Mouse (Mus musculus) hindbrain, embryonic 10.5 days (tissue): Measurements from ENCODE around the gene Kmt2c. TPM values are rescaled to one million over a fixed set of nuclear protein-coding genes. Genes with fewer than 3 reads are reported as not detected.

Experiments used
- DNase-seq: peaks from one replicate; pipeline ENCODE4 v3.0.0-alpha.2; 2017; ENCODE audit warnings: low spot score
- H3K27ac ChIP-seq: fragments of 300-500 bp; sonication (generic); 2 replicates; pipeline ENCODE4 v1.5.1; 2016; ENCODE audit warnings: mild to moderate bottlenecking, moderate library complexity
- H3K27me3 ChIP-seq: fragments of 300-500 bp; sonication (generic); 2 replicates; pipeline ENCODE4 v1.6.1; 2016; ENCODE audit warnings: mild to moderate bottlenecking; ENCODE audit not compliant: poor library complexity, insufficient read depth, severe bottlenecking
- H3K36me3 ChIP-seq: fragments of 300-500 bp; sonication (generic); 2 replicates; pipeline ENCODE4 v1.6.1; 2016; ENCODE audit warnings: mild to moderate bottlenecking, moderate library complexity
- H3K4me1 ChIP-seq: fragments of 300-500 bp; sonication (generic); replicated peaks from 2 replicates; pipeline ENCODE4 v1.6.1; 2016; ENCODE audit warnings: mild to moderate bottlenecking
- H3K4me3 ChIP-seq: fragments of 300-500 bp; sonication (generic); 2 replicates; pipeline ENCODE4 v1.5.1; 2016; ENCODE audit warnings: mild to moderate bottlenecking, moderate library complexity
- H3K9me3 ChIP-seq: fragments of 300-500 bp; sonication (generic); 2 replicates; pipeline ENCODE4 v1.6.1; 2016; ENCODE audit warnings: mild to moderate bottlenecking, moderate library complexity
- WGBS: fragments of 180-500 bp; shearing (Covaris S2); methylation state at CpG from one replicate; pipeline ENCODE4 v1.1.7; 2016; 5-methylcytosine and 5-hydroxymethylcytosine counted together
- polyA plus RNA-seq: library from polyadenylated mRNA; unstranded; fragments of >200 nt; fragmentation: Nextera tagmentation; extraction: Ambion mirVana; gene quantifications from 2 replicates; pipeline ENCODE4 v1.2.1, GENCODE M21; 2016

The Kmt2c gene
- polyA plus RNA-seq, 1 experiment from 2014 or later = 12.2 TPM

DNA sequence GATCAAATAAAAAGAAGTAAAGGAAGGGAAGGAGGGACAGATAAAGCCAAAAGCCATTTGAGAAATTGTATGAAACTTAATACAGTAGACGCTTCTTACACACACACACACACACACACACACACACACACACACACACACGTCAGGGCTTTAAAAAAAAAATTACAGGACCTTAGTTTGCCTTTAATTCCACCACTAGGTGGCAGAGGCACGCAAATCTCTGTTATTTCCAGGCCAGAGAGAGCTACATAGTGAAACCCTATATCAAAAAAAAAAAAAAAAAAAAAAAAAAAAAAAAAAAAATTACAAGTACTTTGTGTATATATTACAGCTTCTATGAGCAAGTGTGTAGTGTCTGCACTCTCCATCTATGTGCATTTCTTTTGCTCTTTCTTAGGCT lies 62.5 kb downstream of the Kmt2c start:
- no peaks in the 10 kb centered on the region for H3K27me3 ChIP-seq
- H3K27ac ChIP-seq = no peak overlapping the region
- peak; percentile 23 for DNase-seq
- no peaks in the 10 kb centered on the region for H3K9me3 ChIP-seq
- 0 out of 2 replicates have a peak, but pooled peaks cover 4% of the 10 kb centered on the region for H3K36me3 ChIP-seq
- WGBS = 34% methylated on average over 3 of the region's 3 CpGs
- no peaks in the 10 kb centered on the region for H3K4me1 ChIP-seq
- no peak overlapping the region for H3K4me3 ChIP-seq

DNA sequence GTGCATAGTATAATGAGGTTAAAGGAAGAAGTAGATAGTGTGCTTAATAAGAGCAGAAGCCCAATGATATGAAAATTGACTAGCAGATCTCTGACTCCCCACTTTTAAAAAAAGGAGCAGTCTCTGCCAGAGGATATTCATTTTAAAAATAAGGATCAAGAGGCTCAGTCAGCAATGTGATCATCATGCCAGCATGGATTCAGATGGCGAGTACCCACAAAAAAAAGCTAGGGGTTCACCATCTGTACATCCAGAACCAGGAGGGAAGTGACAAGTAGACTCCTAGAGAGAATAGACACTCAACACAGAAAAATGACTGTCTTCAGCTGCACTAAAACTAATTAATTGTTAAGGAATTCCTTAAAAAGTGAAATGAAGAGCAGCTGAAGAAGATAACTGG lies 76.0 kb downstream of the Kmt2c start:
- no peaks in the 10 kb centered on the region for H3K9me3 ChIP-seq
- no peak overlapping the region for H3K4me3 ChIP-seq
- no peaks in the 10 kb centered on the region for H3K27me3 ChIP-seq
- H3K36me3 ChIP-seq = no peaks in the 10 kb centered on the region
- H3K4me1 ChIP-seq = no peaks in the 10 kb centered on the region
- no peak overlapping the region for H3K27ac ChIP-seq
- WGBS = 83% methylated on average over 1 of the region's 1 CpGs
- no peak for DNase-seq

DNA sequence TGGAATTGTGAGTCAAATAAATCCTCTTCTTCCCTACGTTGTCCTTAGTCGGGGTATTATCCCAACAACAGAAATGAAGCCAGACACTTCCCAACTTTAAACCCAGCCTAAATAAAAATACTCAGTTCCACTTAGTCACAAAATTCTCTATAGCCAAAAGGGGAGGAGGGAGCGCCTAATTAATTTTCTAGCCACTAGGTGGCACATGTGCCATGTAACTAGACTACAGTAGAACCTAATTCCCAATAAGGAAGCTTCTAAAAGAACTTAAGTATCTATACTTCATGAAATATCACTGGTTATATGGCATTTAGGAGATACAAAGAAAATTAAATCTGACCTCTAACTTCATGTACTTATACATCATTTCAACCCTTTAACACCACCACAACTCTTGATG lies 78.0 kb downstream of the Kmt2c start:
- Histone ChIP-seq H3K4me3 (no peak overlapping the region), H3K36me3 (no peaks in the 10 kb centered on the region), H3K27ac (no peak overlapping the region), H3K27me3 (no peaks in the 10 kb centered on the region), H3K9me3 (no peaks in the 10 kb centered on the region), H3K4me1 (no peaks in the 10 kb centered on the region)
- peak; percentile 12 for DNase-seq
- WGBS = 35% methylated on average over 3 of the region's 3 CpGs

DNA sequence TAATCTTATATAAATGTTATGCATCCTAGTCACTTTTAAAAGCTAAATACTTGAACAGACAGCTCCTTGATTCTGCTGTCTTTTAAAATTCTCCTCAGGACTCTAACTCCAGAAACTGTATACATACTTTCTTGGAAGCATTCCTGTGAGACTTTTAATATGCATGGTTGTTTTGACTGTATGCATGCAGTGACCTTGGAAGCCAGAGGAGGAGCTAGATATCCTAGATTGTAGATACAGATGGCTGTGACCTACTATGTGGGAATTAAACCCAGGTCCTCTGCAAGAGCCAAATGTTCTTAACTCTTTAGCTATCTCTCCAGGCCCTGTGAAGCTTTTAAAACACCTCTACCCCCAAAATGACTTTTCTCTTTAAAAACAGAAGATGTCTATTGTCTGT lies 83.2 kb downstream of the Kmt2c start:
- Histone ChIP-seq H3K4me1 (no peaks in the 10 kb centered on the region), H3K9me3 (no peaks in the 10 kb centered on the region), H3K27ac (no peak overlapping the region), H3K27me3 (no peaks in the 10 kb centered on the region), H3K36me3 (peaks cover 13% of the 10 kb centered on the region; the same call in 1 of the 2 replicates), H3K4me3 (no peak overlapping the region)
- DNase-seq = no peak

DNA sequence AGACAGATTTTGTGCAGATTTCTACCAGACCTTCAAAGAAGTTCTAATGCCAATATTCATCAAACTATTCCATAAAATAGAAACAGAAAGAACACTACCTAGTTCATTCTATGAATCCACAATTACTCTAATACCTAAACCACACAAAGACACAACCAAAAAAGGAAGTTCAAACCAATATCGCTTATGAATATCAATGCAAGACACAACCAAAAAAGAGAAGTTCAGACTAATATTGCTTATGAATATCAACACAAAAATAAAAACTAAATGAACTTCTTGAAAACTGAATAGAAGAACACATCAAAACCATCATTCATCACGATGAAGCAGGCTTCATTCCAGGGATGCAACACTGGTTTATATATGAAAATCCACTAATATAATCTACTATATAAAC lies 101.9 kb downstream of the Kmt2c start:
- H3K9me3 ChIP-seq = no peaks in the 10 kb centered on the region
- H3K27me3 ChIP-seq = no peaks in the 10 kb centered on the region
- peaks cover 24% of the 10 kb centered on the region for H3K36me3 ChIP-seq
- 92% methylated on average over 2 of the region's 2 CpGs for WGBS
- no peak overlapping the region for H3K4me3 ChIP-seq
- no peak for DNase-seq
- H3K27ac ChIP-seq = no peak overlapping the region
- H3K4me1 ChIP-seq = no peaks in the 10 kb centered on the region

DNA sequence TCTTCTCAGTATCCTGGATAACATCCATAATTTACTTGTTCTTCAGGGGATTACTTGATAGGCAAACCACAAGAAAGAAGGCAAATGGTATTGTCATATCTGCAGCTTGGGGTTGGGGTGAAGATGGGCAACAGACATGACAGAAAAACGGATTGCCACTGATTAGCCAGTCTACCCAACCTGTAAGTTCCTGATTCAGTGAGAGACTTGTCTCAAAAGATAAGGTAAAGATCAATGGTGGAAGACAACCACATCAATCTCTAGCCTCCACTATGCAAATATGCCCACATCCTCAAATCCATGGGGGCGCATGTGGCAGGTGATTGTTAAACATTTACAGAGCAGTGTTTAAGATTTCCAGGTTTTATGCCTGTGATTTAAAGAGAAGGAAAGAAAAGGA lies 105.9 kb downstream of the Kmt2c start:
- DNase-seq = no peak
- Histone ChIP-seq H3K4me3 (no peak overlapping the region), H3K27ac (no peak overlapping the region), H3K36me3 (peaks cover 6% of the 10 kb centered on the region), H3K9me3 (no peaks in the 10 kb centered on the region), H3K4me1 (no peaks in the 10 kb centered on the region), H3K27me3 (no peaks in the 10 kb centered on the region)
- 82% methylated on average over 2 of the region's 2 CpGs for WGBS

DNA sequence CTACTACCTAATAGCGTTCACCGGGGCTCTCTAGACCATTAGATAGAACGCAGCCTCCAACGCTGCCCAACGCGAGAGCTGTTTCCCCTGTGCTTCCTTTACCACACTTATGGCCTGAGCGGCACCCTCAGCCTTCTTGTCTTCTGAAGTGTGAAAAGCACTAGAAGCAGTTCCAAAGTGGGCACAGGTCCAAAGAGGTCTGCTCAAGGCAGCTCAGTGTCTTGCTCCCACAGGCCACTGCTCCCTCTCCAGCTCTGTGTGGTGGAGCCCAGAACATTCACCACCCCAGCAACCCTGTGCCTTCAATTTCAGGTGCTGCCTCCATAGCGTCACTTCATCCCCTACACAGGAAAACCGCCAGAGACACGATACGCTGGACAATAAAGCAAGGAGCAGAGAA lies 115.0 kb downstream of the Kmt2c start:
- Histone ChIP-seq H3K36me3 (peaks cover 30% of the 10 kb centered on the region), H3K9me3 (no peaks in the 10 kb centered on the region), H3K4me1 (0 out of 2 replicates have a peak, but pooled peaks cover 5% of the 10 kb centered on the region), H3K27me3 (no peaks in the 10 kb centered on the region), H3K27ac (no peak overlapping the region), H3K4me3 (no peak overlapping the region)
- DNase-seq = no peak
- 87% methylated on average over 11 of the region's 11 CpGs for WGBS

DNA sequence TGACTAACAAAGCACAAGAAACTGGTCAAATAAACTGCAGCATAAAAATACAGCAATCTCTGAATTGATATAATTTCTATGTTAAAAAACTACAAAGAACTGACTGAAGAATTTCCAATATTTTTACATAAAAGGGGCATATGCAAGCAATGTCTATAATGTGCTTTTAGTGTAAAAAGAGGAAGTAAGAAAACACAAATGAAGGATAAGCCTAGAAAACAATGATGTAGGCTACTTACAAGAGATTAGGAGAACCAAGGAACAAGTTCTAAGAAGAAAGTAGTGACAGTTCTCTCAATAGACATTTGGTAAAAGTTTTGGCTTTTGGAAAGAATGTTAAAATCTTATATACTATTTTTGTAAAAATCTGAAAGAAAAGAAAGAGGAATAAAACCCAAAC lies 119.4 kb downstream of the Kmt2c start:
- Histone ChIP-seq H3K9me3 (no peaks in the 10 kb centered on the region), H3K36me3 (peaks cover 10% of the 10 kb centered on the region), H3K4me1 (0 out of 2 replicates have a peak, but pooled peaks cover 5% of the 10 kb centered on the region), H3K4me3 (no peak overlapping the region), H3K27ac (no peak overlapping the region), H3K27me3 (no peaks in the 10 kb centered on the region)
- DNase-seq = no peak

DNA sequence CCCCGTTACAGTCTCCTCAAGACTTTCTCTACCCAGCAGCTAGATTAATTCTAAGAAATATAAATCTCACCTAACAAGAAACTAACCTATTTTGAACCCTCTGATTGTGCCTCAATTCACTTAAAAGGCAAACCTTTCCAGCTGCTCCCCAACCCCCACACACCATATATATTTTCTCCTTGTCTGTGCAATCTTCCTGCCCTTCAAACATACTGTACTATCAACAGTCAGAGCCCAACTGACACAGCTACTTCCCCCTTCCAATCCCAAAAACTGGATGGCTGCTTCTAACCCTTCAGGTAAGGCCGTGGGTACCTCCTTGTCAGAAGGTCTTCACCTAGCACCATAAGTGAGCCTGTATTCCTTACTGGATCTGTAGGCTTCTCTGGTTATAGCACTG lies 130.2 kb downstream of the Kmt2c start:
- 93% methylated on average over 2 of the region's 2 CpGs for WGBS
- Histone ChIP-seq H3K36me3 (peaks cover 8% of the 10 kb centered on the region), H3K27me3 (no peaks in the 10 kb centered on the region), H3K4me3 (no peak overlapping the region), H3K9me3 (no peaks in the 10 kb centered on the region), H3K27ac (no peak overlapping the region), H3K4me1 (no peaks in the 10 kb centered on the region)
- DNase-seq = no peak

DNA sequence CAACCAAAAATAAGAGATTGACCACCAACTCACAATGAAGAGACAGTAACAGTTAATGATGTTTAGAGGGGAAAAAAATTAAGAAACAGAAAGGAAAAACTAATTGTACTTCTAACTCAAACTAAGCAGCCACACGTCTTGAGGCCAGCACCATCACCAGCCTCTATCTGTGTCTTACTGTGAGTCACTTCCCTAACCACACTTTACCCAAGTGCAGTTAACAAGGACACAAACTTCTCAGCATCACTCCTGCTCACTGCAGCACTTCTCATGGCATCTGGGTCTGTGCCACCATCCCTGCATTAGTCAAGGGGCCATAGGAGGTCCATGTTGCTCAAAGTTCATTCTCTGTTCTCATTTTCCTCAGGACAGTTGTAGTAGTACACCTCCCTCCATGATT lies 131.5 kb downstream of the Kmt2c start:
- no peaks in the 10 kb centered on the region for H3K27me3 ChIP-seq
- 100% methylated on average over 1 of the region's 1 CpGs for whole genome bisulfite sequencing
- H3K27ac ChIP-seq = no peak overlapping the region
- no peak for DNase-seq
- H3K36me3 ChIP-seq = peaks cover 7% of the 10 kb centered on the region
- H3K4me1 ChIP-seq = no peaks in the 10 kb centered on the region
- H3K4me3 ChIP-seq = no peak overlapping the region
- no peaks in the 10 kb centered on the region for H3K9me3 ChIP-seq

DNA sequence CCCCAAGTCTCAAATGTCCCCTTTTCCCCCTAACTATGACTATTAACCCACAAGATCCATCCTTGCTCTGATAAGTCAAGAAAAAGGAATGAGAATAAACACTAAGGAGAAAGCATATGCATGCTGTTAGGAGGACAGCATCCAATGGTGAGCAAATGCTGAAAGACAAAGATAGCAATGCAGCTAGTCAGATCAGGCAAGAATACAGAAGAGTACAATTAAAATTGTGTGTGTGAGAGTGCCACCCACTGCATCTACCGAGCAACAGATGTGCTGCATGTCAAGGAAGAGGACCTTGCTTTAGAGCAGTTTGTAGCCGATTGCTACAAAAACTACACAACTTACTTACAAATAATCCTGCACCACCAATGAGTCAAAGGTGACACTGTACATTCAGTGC lies 145.1 kb downstream of the Kmt2c start:
- WGBS = 82% methylated on average over 2 of the region's 2 CpGs
- Histone ChIP-seq H3K9me3 (no peaks in the 10 kb centered on the region), H3K27ac (no peak overlapping the region), H3K36me3 (peaks cover 31% of the 10 kb centered on the region), H3K4me3 (no peak overlapping the region), H3K27me3 (no peaks in the 10 kb centered on the region), H3K4me1 (no peaks in the 10 kb centered on the region)
- DNase-seq = no peak

DNA sequence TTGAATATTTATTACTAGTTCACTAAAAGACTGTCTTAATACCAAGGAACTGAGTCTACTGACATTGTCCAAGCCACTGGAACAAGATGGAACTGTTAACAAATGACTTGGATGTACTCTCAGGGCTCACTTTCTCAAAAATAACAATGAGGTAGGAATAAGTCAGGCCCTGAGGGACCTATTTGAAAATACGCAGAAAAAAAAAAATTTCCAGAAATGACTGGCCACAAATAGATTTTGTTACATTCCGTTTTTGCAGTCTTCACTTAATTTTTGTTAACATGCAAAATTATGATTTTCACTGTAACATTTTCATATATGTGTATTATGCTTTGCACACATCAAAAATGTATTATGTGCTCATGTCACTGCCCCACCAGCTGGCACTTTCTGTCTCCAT lies 167.3 kb downstream of the Kmt2c start:
- Histone ChIP-seq H3K4me3 (no peak overlapping the region), H3K27me3 (no peaks in the 10 kb centered on the region), H3K36me3 (peaks cover 32% of the 10 kb centered on the region), H3K9me3 (no peaks in the 10 kb centered on the region), H3K27ac (no peak overlapping the region), H3K4me1 (no peaks in the 10 kb centered on the region)
- no peak for DNase-seq
- WGBS = 96% methylated on average over 2 of the region's 2 CpGs

DNA sequence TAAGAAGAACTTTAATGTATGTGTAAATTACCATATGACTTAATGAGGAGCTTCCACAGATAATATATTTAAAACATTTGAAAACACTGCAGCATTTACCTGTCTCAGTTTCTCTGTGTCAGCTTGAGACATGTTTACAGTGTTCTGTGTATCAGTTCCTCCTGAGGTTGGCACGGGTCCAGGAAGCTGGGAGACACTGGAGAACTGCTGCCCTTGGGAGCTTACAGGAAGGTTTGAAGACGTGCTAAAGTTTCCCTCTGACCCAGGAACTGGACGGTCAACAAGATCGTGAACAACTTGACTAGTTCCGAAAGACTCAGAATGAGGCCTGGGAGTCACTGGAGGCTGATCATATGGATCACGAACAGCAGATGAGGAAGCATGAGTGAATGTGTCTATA lies 184.7 kb downstream of the Kmt2c start:
- Histone ChIP-seq H3K4me1 (no peaks in the 10 kb centered on the region), H3K4me3 (no peak overlapping the region), H3K36me3 (peaks cover 80% of the 10 kb centered on the region), H3K27me3 (no peaks in the 10 kb centered on the region), H3K27ac (no peak overlapping the region), H3K9me3 (no peaks in the 10 kb centered on the region)
- DNase-seq = no peak
- 95% methylated on average over 6 of the region's 6 CpGs for WGBS

DNA sequence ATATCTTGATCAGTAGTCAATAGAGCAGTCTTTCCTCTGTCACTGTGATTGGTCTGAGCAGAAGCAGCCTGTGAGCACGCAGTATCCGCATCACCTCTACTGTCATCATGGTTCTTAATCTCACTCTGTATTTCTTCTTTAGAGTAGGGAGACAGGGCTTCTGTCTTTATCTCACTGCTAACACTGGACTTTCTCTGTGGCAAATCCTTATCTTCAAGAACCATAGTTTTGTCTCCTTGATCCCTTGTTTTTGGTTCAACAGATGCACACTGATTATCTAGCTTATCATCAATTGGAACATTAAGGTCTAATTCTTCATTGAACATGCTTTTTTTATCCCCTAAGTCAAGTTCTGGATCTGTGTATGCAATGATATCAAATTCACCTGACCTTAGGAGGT lies 188.4 kb downstream of the Kmt2c start:
- WGBS = 96% methylated on average over 2 of the region's 2 CpGs
- H3K4me3 ChIP-seq = no peak overlapping the region
- H3K4me1 ChIP-seq = no peaks in the 10 kb centered on the region
- no peak for DNase-seq
- no peaks in the 10 kb centered on the region for H3K27me3 ChIP-seq
- no peak overlapping the region for H3K27ac ChIP-seq
- peaks cover 62% of the 10 kb centered on the region for H3K36me3 ChIP-seq
- H3K9me3 ChIP-seq = no peaks in the 10 kb centered on the region
